Mouse (Mus musculus): ENCODE measurements around the gene Snx32.

Gene Snx32

GRCm38 (mm10) chr19:5457746-5458442, 52.4 kb downstream of the Snx32 start, which contains the start of gene Ccdc85b:
Gene Ccdc85b, minus strand, starts transcription at chr19:5457894.
- no peak for DNase-seq (ENCODE audit: low spot score)

GRCm38 (mm10) chr19:5456922-5457745, 53.2 kb downstream of the Snx32 start:
- peak; percentile 86 for DNase-seq (ENCODE audit: low spot score)

GRCm38 (mm10) chr19:5456241-5456921, 54.0 kb downstream of the Snx32 start:
- DNase-seq (ENCODE audit: low spot score), result no peak

GRCm38 (mm10) chr19:5455568-5455967, 54.8 kb downstream of the Snx32 start:
- no peak for DNase-seq (ENCODE audit: low spot score)

GRCm38 (mm10) chr19:5455037-5455436, 55.3 kb downstream of the Snx32 start:
- DNase-seq (ENCODE audit: low spot score), result no peak

- no peak for DNase-seq (ENCODE audit: low spot score)
These were observed 58.6 kb downstream of the Snx32 start for GRCm38 (mm10) chr19:5451766-5452165.

DNA sequence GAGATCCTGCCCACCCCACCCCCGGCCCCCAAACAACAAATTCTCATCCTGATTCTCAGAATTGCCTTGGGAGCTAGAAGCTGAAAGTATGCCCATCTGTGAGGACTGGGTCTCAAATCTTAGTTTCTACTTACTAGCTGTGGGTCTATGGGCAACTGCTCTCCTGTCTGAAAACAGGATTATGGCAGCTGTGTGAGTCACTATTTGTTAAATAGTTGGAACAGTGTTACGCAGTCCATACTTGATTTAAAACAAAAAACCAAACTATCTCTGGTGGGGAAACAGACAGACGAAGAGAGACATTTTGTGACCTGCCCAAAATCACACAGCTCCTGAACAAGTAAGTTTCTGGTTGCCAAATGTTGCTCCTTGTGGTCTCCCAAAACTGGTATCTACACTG, 60.7 kb downstream of the Snx32 start:
- no peak for DNase-seq (ENCODE audit: low spot score)

DNA sequence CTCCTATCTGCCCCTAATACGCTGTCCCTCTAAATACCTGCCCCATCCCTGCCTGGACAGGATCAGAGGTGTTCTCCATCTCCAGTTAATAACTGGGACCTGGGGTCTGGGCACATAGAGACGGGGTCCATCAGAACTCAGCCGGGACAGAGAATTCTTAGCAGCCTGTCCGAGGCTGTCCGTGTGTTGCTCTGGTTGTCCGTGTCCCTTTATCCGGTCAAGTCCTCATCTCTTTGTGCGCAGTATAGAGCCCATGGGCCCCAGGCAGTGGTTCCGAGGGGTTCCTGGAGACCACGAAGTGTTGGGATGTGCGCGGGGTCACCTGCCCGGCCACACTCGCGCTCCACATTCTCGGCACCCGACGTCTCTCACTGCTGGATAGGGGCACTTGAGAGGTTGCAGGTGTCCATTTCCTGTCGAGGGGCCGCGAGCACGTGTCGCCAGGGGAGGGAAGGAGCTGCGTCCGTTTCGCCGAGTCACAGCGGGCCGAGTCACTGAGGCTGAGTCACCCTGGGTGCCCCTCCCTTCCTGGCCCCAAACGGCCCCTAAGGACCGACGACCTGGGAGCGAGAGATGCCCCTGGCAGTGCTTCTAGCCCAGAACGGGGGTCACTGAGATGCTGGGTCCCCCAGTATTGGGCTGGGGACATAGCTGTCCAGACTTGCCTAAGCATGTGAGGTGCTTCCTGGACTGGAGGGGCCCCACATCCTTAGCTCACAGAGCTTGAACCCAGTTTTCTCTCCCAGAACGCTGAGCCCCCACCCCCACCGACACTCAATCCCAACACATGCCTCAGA, 61.8 kb downstream of the Snx32 start:
- no peak for DNase-seq (ENCODE audit: low spot score)

DNA sequence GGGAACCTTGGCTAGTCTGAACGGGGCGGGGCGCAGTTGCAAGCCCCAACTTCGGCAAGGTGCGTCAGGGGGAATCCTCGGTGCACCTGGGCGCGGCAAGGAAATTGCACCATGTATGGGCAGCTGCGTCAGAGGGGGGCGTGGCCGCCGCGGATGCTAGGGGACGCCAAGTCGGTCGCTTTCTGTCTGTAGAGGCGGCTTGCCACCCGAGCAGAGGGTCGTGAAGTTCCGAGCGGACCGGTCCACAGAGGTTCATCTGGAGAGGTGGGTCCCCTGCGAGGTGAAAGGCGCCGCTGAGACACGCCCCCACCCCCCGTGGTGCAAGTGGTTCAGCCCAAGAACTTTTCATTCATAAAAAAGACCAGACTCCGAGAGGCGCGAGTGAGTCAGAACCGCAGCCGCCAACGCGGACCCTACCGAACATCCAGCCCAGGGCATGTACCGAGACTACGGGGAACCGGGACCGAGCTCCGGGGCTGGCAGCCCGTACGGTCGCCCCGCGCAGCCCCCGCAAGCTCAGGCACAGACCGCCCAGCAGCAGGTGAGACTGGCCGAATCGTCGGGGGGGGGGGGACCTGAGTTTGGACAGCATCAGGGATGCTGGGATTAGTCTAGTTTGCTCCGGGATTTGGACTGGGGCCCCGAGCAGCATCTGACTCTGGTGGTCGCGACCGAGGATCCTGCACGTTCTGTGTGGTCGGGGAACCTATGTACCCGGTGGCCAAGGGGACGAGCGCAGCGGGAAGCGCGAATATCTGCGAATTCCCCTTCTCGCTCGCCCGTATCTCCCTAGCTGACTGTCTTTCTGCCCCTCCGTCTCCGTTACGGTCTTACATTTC, 62.6 kb downstream of the Snx32 start, which contains the start of gene Fosl1:
Fosl1 (plus strand) TSS at position 33 of the 839 bp plus-strand sequence.
- no peak for DNase-seq (ENCODE audit: low spot score)

DNA sequence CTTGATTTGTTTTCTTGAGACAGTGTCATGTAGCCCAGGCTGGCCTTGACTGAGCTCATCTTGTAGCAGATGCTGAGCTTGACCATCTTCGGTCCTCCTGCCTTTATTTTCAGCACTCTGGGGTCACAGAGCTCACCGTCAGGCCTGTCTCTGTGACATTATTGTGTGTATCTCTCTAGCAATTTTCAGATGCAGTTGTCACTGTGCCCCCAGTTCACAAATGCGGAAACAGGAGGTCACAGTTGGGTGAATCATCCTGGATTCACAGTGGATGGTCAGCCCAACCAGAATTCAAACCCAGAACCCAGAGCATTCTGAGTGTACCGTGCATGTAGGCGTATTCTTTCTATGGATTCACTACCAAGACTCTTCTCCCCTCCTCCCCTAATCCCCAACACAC, 64.6 kb downstream of the Snx32 start:
- DNase-seq (ENCODE audit: low spot score), result no peak

DNA sequence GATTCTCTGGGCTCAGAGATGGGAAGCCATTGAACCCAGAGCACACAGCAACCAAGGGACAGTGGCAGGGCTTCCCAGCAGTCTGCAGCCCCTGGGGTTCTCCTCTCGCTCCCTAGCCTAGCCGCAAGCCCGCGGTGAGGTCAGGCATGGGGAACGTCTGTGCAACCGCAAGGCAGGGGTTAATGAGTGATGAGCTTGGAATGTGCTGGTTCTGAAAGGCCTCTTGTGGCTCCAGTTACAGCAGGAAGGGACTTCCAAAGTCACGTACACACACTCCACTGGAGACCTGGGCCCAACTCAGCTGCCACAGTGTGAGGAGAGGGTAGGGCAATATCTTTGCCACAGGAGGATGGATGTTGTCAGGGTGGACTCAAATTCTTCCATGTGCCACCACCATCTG, 65.4 kb downstream of the Snx32 start:
- DNase-seq (ENCODE audit: low spot score), result no peak

GRCm38 (mm10) chr19:5444371-5444908, 65.9 kb downstream of the Snx32 start:
- no peak for DNase-seq (ENCODE audit: low spot score)

All from MN1 (cell line).